Mouse (Mus musculus): ENCODE data around the gene Gm2916. TPM values are rescaled to one million over a fixed set of nuclear protein-coding genes. Genes with fewer than 3 reads are reported as not detected.
"Not testable (repeated sequence)": the region's sequence is repeated elsewhere in the genome, so short reads cannot be mapped to it uniquely, and the experiment has no call there.

Gene Gm2916
- polyA plus RNA-seq (2021) = not detected

GRCm38 (mm10) chr14:3883872-3884271 lies at the start of gene Gm2916:
Gm2916 (plus strand) TSS chr14:3884172.
- POLR2A ChIA-PET; ATAC-seq; in situ Hi-C loops (cut with MboI; ENCODE audit: low pct_unique_long_range_greater_than_20kb); H3K27me3 ChIP-seq; DNase-seq (ENCODE audit: low read depth, low spot score); CTCF ChIA-PET: not testable (repeated sequence)

- in situ Hi-C loops (cut with MboI; ENCODE audit: low pct_unique_long_range_greater_than_20kb); CTCF ChIA-PET; POLR2A ChIA-PET; DNase-seq (ENCODE audit: low read depth, low spot score); ATAC-seq; H3K27me3 ChIP-seq: not testable (repeated sequence)
Measured at GRCm38 (mm10) chr14:3845945-3846344, 38.0 kb upstream of the Gm2916 start, which contains the start of gene Gm3033. Gm3033 (plus strand) TSS chr14:3846245.

- POLR2A ChIA-PET; DNase-seq (ENCODE audit: low read depth, low spot score); CTCF ChIA-PET; H3K27me3 ChIP-seq; ATAC-seq; in situ Hi-C loops (cut with MboI; ENCODE audit: low pct_unique_long_range_greater_than_20kb): not testable (repeated sequence)
Measured at GRCm38 (mm10) chr14:3931456-3931855, 47.5 kb downstream of the Gm2916 start, which contains the start of gene Gm3029. Gm3029 (plus strand) TSS chr14:3931756.

- DNase-seq (ENCODE audit: low read depth, low spot score); ATAC-seq; CTCF ChIA-PET; POLR2A ChIA-PET; in situ Hi-C loops (cut with MboI; ENCODE audit: low pct_unique_long_range_greater_than_20kb); H3K27me3 ChIP-seq: not testable (repeated sequence)
Measured at GRCm38 (mm10) chr14:3963247-3963646, 79.3 kb downstream of the Gm2916 start, which contains the start of gene Gm3095. Gm3095 (plus strand) TSS chr14:3963547.

Other genes with a start within 250 kb of the Gm2916 start
- gene Gm3012, start 249.7 kb upstream of the Gm2916 start, polyA plus RNA-seq (2021) = not detected
- gene Gm3020, start 232.1 kb upstream of the Gm2916 start, polyA plus RNA-seq (2021) = 0.06 TPM
- gene Gm3043, start 195.4 kb upstream of the Gm2916 start, polyA plus RNA-seq (2021) = not detected
- gene Gm3002, start 74.1 kb upstream of the Gm2916 start, polyA plus RNA-seq (2021) = not detected
- gene Gm3033, start 37.9 kb upstream of the Gm2916 start, polyA plus RNA-seq (2021) = not detected
- gene Gm3029, start 47.6 kb downstream of the Gm2916 start, polyA plus RNA-seq (2021) = not detected
- gene Gm3095, start 79.4 kb downstream of the Gm2916 start, polyA plus RNA-seq (2021) = not detected
- not detected for gene Gm3099, start 114.2 kb downstream of the Gm2916 start, polyA plus RNA-seq (2021)
- not detected for gene Gm5796, start 139.8 kb downstream of the Gm2916 start, polyA plus RNA-seq (2021)
- not detected for gene Gm3115, start 199.9 kb downstream of the Gm2916 start, polyA plus RNA-seq (2021)
- not detected for gene Gm8108, start 226.4 kb downstream of the Gm2916 start, polyA plus RNA-seq (2021)